20 mouse cellular contexts compared by ENCODE assay signal in the genomic region with DNA sequence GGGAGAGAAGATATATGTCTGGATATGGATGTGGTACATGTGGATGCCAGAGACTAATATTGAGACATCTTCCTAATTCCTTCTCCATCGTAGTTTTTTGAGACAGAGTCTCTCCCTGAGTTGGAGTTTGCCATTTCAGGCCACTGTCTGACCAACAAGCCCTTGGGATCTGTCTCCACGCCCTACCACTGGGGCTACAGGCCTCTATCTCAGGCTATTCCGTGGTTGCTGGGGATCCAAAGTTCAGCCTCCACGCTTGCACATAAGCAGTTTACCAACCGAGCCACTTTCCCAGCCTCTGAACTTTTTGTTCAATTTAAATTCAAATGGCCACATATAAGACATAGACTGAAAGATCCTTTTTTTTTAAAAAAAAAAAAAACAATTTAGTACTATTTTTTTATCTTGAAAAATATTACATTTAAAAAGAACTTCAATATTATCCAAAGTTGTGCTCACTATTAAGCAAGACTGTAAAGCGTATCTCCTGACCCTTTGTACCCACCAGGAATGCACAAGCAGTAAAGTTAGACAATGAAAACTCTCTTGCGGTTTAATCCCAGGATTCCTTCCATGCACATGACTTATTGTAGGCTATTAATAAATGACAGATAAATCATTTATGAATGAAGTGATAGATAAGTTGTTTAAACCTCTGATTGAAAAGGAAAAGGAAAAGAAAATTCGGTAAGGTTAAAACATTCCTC.
"Had no signal": no experiment of that assay in that cellular context is flagged by ENCODE, and none has a peak within 500 bp of the region (broad histone marks: within the 10 kb centered on the region; RNA-seq: fewer than 3 reads in every experiment).

No protein-coding gene starts in this region.

- DNase-seq: gastrocnemius, postnatal 14 days; gastrocnemius, postnatal 36 days; heart, postnatal 10 days; heart, postnatal 4 days; kidney, postnatal 10 days; layer of hippocampus, adult 9-11 months; layer of hippocampus, postnatal 36 days; left cerebral cortex, postnatal 4 days had no signal

- H3K27ac ChIP-seq: heart, embryonic 10.5 days; hindbrain, embryonic 10.5 days; hindbrain, embryonic 12.5 days; hindbrain, embryonic 14.5 days; kidney, embryonic 15.5 days; limb, embryonic 13.5 days; liver, embryonic 12.5 days; liver, embryonic 14.5 days had no signal

- ATAC-seq: hindbrain, embryonic 16.5 days; inflammation-experienced regulatory T-cells, adult 6 months; liver, embryonic 12.5 days had no signal

- H3K9me3 ChIP-seq: heart, embryonic 10.5 days; heart, embryonic 12.5 days; hindbrain, embryonic 10.5 days; hindbrain, embryonic 12.5 days; kidney, embryonic 15.5 days; limb, embryonic 13.5 days; limb, embryonic 15.5 days; liver, embryonic 12.5 days had no signal

- H3K9ac ChIP-seq: heart, embryonic 12.5 days; hindbrain, embryonic 12.5 days; hindbrain, embryonic 14.5 days; kidney, embryonic 15.5 days; limb, embryonic 13.5 days; limb, embryonic 15.5 days; liver, embryonic 12.5 days; liver, embryonic 14.5 days had no signal

- H3K4me3 ChIP-seq: heart, embryonic 10.5 days; heart, embryonic 12.5 days; hindbrain, embryonic 10.5 days; hindbrain, embryonic 12.5 days; kidney, embryonic 15.5 days; limb, embryonic 13.5 days; limb, embryonic 15.5 days; liver, embryonic 12.5 days had no signal

- H3K27me3 ChIP-seq: heart, embryonic 12.5 days; hindbrain, embryonic 12.5 days; kidney, embryonic 15.5 days; limb, embryonic 13.5 days; limb, embryonic 15.5 days; liver, embryonic 12.5 days had no signal

- H3K4me2 ChIP-seq: heart, embryonic 12.5 days; hindbrain, embryonic 12.5 days; hindbrain, embryonic 14.5 days; kidney, embryonic 15.5 days; limb, embryonic 13.5 days; limb, embryonic 15.5 days; liver, embryonic 12.5 days had no signal

- H3K36me3 ChIP-seq: hindbrain, embryonic 10.5 days; hindbrain, embryonic 12.5 days; kidney, embryonic 15.5 days; limb, embryonic 13.5 days; limb, embryonic 15.5 days; liver, embryonic 12.5 days had no signal
